Mouse (Mus musculus) right cerebral cortex, postnatal 14 days (tissue): ENCODE measurements around the gene Rpl31.

ENCODE experiments used
- DNase-seq: peaks from one replicate; pipeline ENCODE4 v3.0.0; 2022

Gene Rpl31

DNA sequence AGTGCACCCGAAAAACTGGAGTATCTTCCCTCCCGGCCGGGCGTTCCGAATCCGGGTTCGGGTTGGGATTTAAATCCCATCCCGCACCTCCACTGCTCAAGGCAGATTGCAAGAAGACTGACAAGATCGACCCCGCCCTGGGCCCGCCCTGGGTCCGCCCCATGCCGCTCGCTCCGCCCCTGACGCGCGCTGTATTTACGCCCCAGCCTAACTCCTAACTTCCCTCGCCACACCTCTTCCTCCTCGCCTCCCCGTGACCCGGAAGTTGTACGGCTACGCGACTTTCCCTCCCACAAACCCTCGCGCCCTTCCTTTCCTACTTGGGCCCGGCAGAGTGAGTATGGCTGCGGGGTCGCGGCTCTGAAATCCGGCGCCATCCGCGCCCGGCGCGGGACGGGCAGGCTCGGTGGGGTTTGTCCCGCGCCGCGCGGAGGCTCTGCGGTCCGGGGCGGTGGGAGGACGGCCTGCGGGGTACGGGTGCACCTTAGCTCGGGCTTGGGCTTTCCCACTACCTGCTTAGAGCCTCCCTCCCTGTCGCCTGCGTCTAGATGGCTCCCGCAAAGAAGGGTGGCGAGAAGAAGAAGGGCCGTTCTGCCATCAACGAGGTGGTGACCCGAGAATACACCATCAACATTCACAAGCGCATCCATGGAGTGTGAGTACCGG lies at the start of gene Rpl31:
Gene Rpl31, plus strand, starts transcription at position 242 of the 666 bp plus-strand sequence.
- peak; percentile 97 for DNase-seq

DNA sequence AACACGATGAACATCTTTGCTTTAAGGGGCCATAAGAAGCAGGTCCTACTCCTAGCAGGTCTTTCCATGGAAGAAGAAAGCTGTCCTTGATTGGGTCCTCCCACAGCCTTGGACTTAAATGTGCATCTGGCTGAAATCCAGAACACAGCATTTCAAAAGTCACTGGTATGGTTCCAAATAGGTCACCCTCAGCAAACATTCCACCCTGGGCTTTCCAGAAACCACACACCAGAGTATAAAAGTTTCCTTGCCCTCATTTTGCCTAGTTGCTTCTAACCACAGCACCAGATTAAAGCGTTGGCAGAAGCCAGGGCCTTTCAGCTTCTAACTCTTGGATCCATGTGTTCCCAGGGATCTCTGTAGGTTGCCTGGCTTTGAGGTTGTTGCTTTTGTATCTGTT lies 49.7 kb upstream of the Rpl31 start:
- DNase-seq = no peak

DNA sequence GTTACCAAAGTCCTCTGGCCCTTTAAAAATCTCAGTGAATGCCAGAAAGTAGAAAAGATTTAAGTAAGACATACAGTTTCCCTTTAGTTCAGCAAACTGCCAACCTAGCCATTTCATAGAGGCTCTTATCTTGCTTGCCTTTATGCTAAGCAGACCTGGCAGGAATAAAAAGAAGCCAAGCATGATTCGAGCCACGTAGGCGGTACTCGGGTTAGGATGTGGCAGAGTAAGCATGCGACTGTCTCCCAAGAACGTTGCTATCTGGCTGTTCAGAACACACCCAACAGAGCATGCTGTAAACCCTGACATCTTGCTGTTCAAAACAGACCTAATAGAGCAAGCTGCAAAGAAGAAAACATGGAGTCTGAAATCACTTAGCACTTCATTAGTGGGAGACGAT lies 48.8 kb upstream of the Rpl31 start:
- no peak for DNase-seq

DNA sequence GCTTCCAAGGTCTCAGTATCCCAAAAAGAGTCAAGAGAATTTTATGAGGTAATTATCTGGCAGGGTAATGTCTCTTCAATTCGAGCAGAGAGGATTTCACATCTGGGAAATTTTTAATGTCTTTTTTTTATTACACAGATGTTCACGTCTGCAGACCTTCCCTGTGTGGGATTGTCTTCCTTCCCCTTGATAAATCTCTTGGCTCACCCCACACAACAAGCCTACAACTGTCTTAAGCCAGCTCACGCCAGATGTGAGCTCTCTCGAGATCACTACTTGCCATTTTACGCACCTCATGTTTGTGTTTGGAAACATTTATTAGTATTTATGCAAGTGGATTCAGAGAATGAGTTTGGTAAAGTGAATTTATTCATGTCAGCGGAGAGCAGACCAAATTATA lies 45.7 kb upstream of the Rpl31 start:
- no peak for DNase-seq

DNA sequence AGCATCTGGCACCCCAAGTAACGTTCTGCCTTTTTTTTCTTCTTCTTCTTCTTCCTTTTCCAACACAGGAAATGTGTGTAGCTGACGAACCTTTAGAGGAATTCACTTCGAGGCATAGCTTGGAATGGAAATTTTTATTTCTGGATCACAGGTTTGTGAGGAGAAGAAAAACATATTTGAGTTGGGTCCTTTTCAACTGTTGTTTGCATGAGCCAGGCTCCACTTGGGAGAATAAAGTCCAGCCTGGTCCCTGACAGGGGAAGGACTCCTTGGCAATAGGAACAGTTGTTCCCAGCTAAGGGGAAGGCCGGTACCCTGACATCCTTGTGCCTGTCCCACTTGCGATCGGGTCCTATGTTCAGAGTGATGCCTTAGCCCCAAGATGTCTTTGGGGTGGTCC lies 42.4 kb upstream of the Rpl31 start:
- no peak for DNase-seq

DNA sequence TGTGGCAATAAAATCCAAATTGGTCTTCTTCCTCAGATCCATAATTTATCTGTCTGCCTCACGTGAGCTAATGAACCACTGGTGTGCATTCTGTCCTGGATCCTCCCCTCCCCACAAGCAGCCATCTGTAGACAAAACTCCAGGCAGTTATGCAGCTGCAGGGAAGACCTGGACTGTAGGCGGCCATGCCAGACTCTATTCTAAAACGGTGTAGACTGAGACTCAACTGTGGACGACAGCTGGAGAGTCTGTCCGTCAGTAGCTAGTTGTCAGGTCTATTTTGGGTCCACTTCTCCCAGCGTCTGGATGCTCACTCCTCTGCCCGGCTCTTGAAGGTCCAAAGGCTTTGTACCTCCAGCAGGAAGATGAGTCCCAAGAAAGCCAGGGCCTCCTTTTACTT lies 40.1 kb upstream of the Rpl31 start:
- DNase-seq = no peak

DNA sequence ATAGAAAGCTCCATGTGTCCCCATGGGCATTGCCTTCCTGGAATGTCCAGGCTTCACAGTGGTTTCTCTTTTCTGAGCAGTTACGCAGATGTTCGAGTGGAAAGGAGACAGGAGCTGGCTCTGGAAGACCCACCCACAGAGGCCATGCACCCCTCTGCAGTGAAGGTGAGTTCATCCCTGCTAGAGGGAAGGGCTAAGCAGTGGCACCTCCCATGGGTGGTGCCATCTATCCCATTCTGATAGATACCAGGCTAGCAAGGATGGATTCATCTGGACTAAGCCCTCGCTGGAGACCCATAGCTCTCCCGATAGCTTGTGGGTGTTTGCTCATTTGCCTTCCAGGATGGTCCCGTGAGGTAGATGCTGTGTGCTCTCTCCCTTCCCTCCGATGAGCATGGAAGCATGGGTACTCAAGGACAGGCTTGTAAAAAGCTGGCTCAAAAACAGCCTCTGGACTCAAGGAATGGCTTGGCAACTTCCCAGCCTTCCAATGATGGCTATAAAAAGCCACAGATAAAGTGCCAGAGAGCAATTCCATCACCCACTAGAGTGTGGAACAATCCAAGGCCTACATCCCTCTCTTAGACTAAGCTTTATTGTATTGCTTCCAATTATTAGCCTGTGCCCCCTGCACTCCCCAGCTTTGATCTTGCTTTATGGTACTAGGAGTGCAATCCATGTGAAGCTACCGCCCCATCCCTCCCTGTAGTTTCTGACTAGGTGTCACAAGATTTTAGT lies 36.6 kb upstream of the Rpl31 start:
- no peak for DNase-seq

DNA sequence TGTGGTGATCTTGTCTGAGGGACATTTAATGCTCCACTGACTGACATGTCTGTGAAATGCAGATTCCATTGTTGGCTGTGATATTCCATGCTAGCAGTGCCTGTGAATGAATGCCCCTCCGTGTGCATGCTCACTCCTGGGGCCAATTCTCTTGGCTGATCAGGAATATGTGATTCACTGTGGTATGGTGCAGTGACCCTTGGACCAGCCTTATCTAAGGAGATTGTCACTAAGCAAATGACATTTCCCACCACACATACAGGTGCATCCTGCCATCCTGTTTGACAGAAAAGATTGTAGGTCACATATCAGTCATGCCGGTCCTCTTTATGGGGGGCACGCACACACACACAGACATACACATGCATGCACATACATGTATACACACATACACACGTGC lies 35.2 kb upstream of the Rpl31 start:
- no peak for DNase-seq

DNA sequence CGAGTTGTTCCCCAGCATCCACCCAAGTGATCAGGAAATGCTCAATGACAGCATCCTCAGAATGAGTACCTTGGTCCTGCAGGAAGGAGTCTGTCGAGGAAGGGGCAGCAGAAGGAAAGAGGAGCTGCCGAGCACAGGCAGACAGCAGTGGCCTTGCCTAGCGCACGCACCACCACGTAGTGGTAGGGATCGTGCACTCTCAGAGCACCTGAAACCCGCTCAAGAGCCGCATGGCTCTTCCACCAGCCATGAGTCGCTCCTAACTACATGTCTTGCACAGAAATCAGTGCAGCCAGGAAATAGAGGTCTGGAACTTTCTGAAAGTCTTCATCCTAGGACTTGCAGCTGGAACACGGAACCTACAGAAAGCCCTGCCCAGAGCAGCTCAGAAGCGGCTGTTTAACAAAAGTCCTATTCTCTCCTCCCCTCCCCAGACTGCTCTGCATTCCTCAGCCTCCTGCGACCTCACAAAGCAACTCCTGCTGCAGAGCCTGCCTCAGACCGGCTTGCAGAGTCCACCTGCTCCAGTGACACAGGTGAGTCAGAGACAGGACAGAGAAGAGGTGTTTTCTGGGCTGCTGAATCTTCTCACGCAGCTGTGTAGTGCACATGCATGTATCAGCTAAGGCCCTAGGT lies 32.0 kb upstream of the Rpl31 start:
- no peak for DNase-seq

DNA sequence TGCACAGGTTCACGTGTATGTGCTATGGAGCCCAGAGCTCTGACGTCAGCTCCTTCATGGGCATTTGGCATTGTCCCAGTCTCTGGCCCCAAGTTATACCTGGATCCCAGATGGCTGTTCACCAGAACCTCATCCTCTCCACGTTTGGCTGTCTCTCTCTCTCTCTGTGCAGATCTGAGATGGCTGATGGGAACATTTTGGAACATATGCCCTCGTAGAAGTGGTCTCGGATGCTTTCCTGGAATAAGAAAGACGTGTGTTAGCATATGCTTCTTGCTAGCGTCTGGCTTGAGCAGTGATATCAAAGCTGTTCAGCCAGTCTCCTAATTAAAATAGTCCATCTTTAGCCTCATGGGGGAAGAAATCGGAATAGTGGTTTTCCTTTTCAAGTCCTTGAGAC lies 30.9 kb upstream of the Rpl31 start:
- DNase-seq = no peak

DNA sequence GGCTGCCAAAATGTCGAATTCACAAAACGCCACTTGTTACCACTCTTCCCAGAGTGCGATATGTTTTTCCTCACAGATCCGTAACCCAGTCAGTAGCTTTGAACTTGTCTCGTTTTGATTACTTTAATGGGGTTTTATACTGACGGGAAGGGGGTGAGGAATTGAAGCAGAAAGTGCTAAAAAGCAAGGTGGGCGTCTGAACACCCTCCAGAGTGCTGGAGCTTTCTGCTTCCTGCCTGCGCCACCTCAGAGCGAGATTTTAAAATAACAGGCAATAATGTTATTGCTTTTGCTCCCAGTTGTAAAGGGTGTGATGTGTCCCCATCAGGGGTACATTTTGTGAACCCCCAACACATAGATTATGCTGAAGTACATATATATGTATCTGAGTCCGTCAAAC lies 28.8 kb upstream of the Rpl31 start:
- DNase-seq = no peak

DNA sequence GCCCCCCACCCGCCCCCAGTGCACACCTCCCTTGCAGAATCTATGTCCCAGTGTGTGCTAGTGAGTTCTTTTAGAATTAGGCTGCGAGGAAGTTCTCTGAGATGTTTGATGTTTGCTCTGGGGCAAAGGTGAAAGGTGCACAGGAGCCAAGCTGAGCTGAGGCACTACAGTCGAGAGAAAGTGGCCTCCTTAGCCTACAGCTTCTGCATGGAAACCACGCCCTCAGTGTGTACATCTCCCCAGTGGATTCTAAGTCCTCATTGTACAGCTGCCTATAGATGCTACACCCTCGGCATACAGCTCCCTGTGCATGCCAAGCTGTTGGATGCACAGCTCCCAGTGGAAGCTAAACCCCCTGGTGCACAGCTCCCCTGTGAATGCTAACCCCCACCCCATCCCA lies 28.2 kb upstream of the Rpl31 start:
- no peak for DNase-seq

DNA sequence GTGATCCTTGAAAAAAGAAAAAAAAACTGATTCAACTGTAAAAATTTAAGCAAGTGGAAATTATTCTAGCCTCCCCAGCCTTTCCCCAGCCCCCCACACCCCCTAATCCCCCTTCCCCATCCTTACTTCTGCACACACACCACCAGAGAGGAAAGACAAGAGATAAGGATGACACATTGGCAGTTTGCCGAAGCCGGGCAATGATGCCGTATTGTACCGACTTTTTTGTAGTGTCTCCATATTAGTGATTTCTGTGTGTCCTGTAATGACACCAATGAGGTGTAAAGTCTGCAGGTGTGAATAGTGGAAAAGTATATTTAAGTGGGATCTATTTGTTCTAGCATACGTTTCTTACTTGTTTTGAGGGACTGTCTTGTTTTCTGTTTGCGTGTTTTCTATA lies 27.5 kb upstream of the Rpl31 start:
- no peak for DNase-seq

DNA sequence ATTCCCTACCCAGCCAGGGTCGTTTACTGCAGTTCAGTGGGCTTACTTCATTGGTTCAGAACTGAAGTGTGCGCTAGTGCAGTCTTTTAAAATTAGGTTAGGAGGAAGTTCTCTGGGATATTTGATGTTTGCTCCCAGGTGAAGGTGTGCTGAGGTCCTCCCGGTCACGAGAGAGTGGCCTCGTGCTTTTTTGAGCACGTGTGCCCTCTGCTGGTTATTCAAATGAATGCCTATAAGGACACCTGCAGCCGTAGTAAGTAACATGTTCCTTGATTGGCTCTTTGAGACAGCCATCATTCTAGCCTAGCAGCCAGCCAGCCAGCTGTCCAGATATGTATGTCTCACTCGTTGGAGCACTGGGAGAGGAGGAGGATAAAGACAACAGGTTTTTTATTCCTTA lies 27.0 kb upstream of the Rpl31 start:
- no peak for DNase-seq

DNA sequence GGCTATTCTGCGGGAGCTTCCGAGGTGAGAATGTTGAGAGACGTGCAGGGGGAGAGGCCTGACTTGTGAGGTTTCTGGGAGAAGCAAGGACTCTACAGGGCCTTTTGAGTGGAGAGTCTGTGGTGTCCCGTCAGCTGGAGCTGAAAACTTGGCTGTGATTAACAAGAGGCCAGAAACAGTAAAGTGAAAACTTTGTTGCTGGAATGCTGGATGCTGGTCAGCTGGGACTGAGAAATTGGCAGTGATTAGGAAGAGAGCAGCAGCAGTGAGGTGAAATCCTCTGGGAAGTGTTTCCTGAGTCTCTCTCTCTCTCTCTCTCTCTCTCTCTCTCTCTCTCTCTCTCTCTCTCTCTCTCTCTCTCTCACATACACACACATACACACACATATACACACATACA lies 25.8 kb upstream of the Rpl31 start:
- no peak for DNase-seq

DNA sequence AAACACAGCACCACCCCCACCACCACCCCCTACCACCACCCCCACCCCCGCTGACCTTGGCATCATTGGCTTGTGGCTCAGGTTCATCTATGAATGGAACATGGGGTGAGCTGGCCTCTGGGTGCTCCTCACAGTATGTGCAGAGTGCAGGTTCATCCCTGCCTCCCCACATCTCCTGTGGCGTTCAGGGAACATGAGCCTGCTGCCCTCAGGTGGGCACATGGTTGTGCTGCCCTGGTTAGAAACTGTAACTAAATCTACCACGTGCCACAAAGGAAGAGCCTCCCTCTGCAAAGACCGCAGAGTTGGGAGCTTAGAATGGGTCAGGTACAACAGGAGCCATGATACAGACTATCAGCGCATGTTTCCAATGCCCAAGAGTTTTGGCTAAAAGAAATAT lies 24.4 kb upstream of the Rpl31 start:
- no peak for DNase-seq

DNA sequence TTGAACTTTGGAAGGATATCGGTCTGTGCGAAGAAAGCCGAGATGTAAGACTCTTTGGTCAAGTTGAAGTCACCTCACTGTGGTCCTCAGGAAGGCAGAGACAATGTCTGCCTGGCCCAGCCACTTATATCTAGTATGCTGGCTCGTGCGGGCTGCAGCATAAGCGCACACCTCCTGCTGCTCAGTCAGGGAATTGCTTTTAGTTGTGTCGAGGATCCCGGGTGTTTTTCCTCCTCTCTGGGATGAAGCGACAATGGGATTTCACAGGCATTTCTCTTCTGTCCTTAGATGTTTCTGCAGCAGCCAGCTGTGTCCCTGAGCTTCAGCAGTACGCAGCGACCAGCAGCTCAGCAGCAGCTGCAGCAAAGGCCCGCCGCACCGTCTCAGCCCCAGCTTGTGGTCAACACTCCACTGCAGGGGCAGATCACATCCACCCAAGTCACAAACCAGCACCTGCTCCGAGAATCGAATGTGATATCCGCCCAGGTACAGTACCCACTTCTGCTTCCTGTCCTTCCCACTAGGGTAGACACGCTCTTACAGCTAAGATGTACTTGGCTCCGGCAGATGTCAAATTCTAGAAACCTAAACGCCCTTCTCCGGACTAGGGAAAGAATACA lies 22.6 kb upstream of the Rpl31 start:
- peak; percentile 43 for DNase-seq

DNA sequence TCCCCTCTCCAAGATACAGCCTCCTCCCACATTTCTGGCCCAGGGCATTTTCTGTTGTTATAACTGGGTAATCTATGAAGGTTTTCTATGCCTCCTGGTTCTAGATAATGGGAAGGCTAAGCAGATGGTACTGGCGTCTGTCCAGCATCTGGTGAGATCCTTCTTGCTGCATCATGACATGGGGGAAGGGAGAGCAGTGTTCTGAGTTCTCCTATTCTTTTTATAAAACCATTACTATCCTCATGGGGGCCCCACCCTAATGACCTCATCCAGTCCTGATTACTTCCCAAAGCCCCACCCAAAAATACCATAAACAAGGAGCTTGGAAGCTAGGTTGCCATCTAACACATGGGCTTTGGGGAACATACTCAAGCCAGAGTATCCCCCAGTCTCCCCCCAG lies 18.6 kb upstream of the Rpl31 start:
- peak; percentile 57 for DNase-seq

DNA sequence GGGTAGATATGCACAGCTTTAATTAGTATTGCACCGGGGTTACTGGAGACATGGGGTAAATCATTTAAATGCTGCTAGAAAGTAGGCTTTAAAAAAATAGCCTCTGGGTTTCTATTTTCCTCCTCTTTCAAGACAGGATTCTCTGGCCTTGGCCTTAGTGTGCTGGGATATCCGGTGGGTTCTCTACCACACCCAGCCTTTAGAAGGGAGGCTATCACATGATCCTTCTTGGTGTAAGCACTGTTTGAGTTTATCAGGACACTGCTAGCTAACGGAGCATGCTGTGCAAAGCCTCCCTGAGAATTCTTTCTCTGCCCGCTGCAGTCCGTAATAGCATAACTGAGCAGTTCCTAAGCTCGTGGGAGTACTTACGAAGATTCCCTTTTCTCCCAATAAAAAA lies 18.2 kb upstream of the Rpl31 start:
- no peak for DNase-seq

DNA sequence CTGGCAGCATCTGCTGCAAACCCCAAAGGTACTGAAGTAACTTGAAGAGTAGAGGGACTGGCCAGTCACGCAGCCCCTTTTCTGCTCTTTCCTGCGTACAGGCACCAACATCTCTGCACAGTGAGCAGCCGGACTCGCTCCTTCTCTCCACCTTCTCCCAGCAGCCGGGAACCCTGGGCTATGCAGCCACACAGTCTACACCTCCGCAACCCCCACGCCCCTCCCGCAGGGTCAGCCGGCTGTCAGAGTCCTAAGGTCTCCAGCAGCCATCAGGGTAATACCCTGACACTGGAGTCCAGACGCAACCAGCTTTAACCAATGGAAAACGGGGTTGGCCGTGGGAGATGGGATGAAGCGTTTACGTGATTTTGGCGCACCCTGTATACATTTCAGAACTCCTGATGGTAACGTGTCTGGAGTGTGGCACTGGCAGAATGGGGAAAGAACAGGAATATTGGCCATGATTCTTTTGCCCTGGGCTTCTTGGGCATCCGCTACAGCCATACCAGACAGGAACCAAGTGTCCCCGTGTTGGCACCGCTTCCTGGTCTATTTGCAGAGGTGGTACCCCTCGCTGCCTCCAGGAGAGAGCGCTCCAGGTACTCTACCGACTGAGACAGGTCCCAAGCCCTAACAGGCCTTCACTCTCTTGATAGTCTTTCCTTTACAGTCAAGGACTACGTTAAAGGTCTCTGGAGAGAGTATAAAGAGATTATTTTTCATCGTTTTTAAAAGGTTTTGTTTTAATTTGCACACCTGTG lies 5.7 kb upstream of the Rpl31 start:
- no peak for DNase-seq

DNA sequence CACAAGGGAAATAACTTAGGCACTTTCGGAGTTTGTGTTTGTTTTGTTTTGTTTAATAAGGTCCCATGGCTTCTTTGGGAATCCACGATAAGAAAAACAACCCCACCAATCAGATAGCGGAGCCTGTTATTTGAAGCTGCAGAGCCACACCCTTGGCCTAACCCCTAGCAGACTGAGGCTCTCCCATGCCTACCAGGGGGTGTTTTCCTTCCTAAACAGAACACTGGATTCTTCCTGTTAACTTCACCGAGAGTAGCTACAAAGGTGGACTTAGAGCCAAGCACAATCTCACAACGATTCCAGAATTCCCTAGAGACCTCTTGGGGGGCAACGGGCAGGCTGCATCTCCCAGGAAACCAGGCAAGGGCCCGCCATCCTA lies 5.1 kb upstream of the Rpl31 start:
- DNase-seq = no peak

DNA sequence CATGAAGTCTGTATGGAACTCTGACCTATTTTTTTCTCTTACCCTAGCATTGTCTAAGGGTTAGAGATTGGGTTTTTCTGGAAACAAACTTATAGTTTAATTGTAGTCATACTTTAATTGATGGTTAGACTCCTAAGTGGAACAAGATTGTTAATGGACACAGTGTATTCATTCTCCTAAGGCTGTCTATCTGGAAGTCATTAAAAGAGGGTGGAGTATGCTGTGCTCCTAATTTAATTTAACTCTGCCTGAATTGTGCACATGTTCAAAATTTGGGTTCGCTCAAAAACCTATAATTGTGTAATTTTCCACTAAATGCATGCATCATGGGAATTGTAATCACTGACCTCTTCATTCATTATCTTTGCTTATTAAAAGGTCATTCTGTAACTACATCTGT lies 2.1 kb upstream of the Rpl31 start:
- DNase-seq = no peak

DNA sequence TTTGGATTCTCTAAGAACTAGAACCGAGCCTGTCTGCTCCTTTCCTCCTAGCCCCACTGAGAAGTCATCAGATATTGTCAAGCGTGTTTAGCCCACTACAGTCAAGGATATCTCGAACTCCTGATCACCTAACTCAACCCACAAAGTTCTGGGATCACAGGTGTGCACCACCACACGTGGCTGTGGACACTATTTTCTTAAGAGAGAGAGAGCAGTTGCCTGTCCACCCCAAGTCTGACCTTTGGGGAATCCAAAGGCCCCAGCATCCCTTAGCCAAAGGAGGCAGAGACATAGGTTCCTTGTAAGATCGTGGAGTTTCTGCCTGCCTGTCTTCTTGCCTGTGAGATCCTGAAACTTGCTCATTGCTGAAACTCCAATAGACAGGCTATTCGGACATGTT lies 597 bp upstream of the Rpl31 start:
- DNase-seq = no peak
